ENCODE assay signal across 20 mouse cellular contexts in genomic region chr11:100865618-100866017, GRCm38 (mm10). TPM values are rescaled to one million over a fixed set of nuclear protein-coding genes. Genes with fewer than 3 reads are reported as not detected.
DNase-seq lines count a peak whose midpoint lies in the region; ATAC-seq and TF ChIP-seq lines count a peak whose summit lies in the region.
"Had no signal": no experiment of that assay in that cellular context is flagged by ENCODE, and none has a peak within 500 bp of the region (broad histone marks: within the 10 kb centered on the region; RNA-seq: fewer than 3 reads in every experiment).

No protein-coding gene starts in this region.

- WGBS in midbrain, embryonic 15.5 days = 82% methylated on average over 7 of the region's 7 CpGs

- TF ChIP-seq CTCF in layer of hippocampus, adult 2 months (conservative IDR thresholded peaks at IDR 0.05) = peak; percentile 42
- TF ChIP-seq CTCF in MEL (IDR thresholded peaks at IDR 0.05 in 2 of 3, conservative IDR thresholded peaks at IDR 0.05 in 1 of 3; ENCODE audit: control insufficient read depth in 1 of 3, insufficient read depth in 1 of 3, low read depth in 2 of 3, low read length in 3 of 3, poor library complexity in 1 of 3, severe bottlenecking in 1 of 3) = peak in 2 of 3 experiments; percentile 14 to 63; a peak in 3 of 6 replicates

- no peak for TF ChIP-seq POLR2A in MEL (IDR thresholded peaks at IDR 0.05; ENCODE audit: control insufficient read depth in 1 of 2, insufficient read depth in 1 of 2, low read depth in 1 of 2, low read length in 2 of 2, poor library complexity in 1 of 2)

- peaks cover 12% of the 10 kb centered on the region for H3K79me2 ChIP-seq in MEL (ENCODE audit: control insufficient read depth, insufficient read depth, low read length, poor library complexity)

- H3K4me3 ChIP-seq in layer of hippocampus, adult 2 months = no peak overlapping the region
- no peak overlapping the region for H3K4me3 ChIP-seq in MEL (ENCODE audit: control insufficient read depth in 1 of 2, insufficient read depth in 1 of 2, low read depth in 2 of 2, low read length in 2 of 2)
- H3K4me3 ChIP-seq in midbrain, embryonic 15.5 days = no peak overlapping the region
- H3K4me3 ChIP-seq: embryonic facial prominence, embryonic 13.5 days; forebrain, embryonic 12.5 days; heart, adult 2 months; heart, embryonic 15.5 days; hindbrain, embryonic 10.5 days; hindbrain, embryonic 15.5 days had no signal

- H3K27me3 ChIP-seq in MEL (ENCODE audit: control insufficient read depth in 1 of 2, insufficient read depth in 2 of 2, low read length in 2 of 2) = no peaks in the 10 kb centered on the region
- peaks cover 10% of the 10 kb centered on the region for H3K27me3 ChIP-seq in midbrain, embryonic 15.5 days (replicated peaks)
- H3K27me3 ChIP-seq: heart, embryonic 15.5 days had no signal

- H3K4me2 ChIP-seq in midbrain, embryonic 15.5 days = no peak overlapping the region
- H3K4me2 ChIP-seq: embryonic facial prominence, embryonic 13.5 days; forebrain, embryonic 12.5 days; heart, embryonic 11.5 days; heart, embryonic 15.5 days; hindbrain, embryonic 15.5 days had no signal

- TF ChIP-seq RAD21 in MEL (IDR thresholded peaks at IDR 0.05; ENCODE audit: low read depth, low read length) = peak; percentile 48

- no peak overlapping the region for H3K9ac ChIP-seq in MEL (ENCODE audit: control insufficient read depth, low read depth, low read length, poor library complexity, severe bottlenecking)
- no peak overlapping the region for H3K9ac ChIP-seq in midbrain, embryonic 15.5 days
- H3K9ac ChIP-seq: embryonic facial prominence, embryonic 13.5 days; forebrain, embryonic 12.5 days; heart, embryonic 15.5 days; hindbrain, embryonic 15.5 days had no signal

- peak; percentile 50 for ATAC-seq in megakaryocyte progenitor cell, adult 5-6 weeks (replicated peaks; ENCODE audit: poor library complexity)
- no peak for ATAC-seq in midbrain, embryonic 15.5 days (replicated peaks)
- ATAC-seq: activated CD4-positive, CD25-positive, alpha-beta regulatory T cell, adult 4 months had no signal

- H3K27ac ChIP-seq in layer of hippocampus, adult 2 months = no peak overlapping the region
- peak overlapping the region; percentile 43 for H3K27ac ChIP-seq in MEL (ENCODE audit: control insufficient read depth, low read depth, low read length)
- no peak overlapping the region for H3K27ac ChIP-seq in midbrain, embryonic 15.5 days
- H3K27ac ChIP-seq: embryonic facial prominence, embryonic 13.5 days; forebrain, embryonic 12.5 days; heart, adult 2 months; heart, embryonic 15.5 days; hindbrain, embryonic 10.5 days; hindbrain, embryonic 15.5 days had no signal

- H3K4me1 ChIP-seq in MEL (ENCODE audit: control insufficient read depth in 1 of 2, insufficient read depth in 2 of 2, low read length in 2 of 2) = peaks cover 10 to 18% of the 10 kb centered on the region in 2 experiments
- H3K4me1 ChIP-seq in midbrain, embryonic 15.5 days = no peaks in the 10 kb centered on the region
- H3K4me1 ChIP-seq: forebrain, embryonic 12.5 days had no signal

- TF ChIP-seq EP300 in MEL (IDR thresholded peaks at IDR 0.05; ENCODE audit: low read depth in 1 of 2, low read length in 2 of 2) = peak; percentile 75 to 85

- H3K36me3 ChIP-seq in MEL (ENCODE audit: control insufficient read depth in 1 of 2, insufficient read depth in 2 of 2, low read length in 2 of 2) = peaks cover 11 to 24% of the 10 kb centered on the region in 2 experiments
- no peaks in the 10 kb centered on the region for H3K36me3 ChIP-seq in midbrain, embryonic 15.5 days (replicated peaks)
- H3K36me3 ChIP-seq: embryonic facial prominence, embryonic 13.5 days; forebrain, embryonic 12.5 days; heart, embryonic 15.5 days; hindbrain, embryonic 10.5 days; hindbrain, embryonic 15.5 days had no signal

- H3K9me3 ChIP-seq in MEL (replicated peaks; ENCODE audit: insufficient read depth, low read length) = no peaks in the 10 kb centered on the region
- H3K9me3 ChIP-seq in midbrain, embryonic 15.5 days = no peaks in the 10 kb centered on the region
- H3K9me3 ChIP-seq: embryonic facial prominence, embryonic 13.5 days; forebrain, embryonic 12.5 days; heart, embryonic 15.5 days; hindbrain, embryonic 10.5 days; hindbrain, embryonic 15.5 days had no signal

- no peak for DNase-seq in layer of hippocampus, adult 2 months (ENCODE audit: low spot score in 2 of 2)
- no peak for DNase-seq in layer of hippocampus, adult 9-11 months
- peak; percentile 75 for DNase-seq in MEL (ENCODE audit: low read depth, low spot score)
- DNase-seq in T-cell, adult 2 months (ENCODE audit: low spot score) = no peak
- DNase-seq: adrenal gland, postnatal 14 days; cerebellum, adult 11-12 months; cerebellum, adult 9-10 months; cerebellum, postnatal 25 days; gastrocnemius, postnatal 14 days; heart, adult 2 months; heart, postnatal 14 days had no signal

TF ChIP-seq in MEL, 35 proteins besides CTCF, POLR2A, EP300 and RAD21 (continues in another document):
- peak; percentile 75; the same call in 1 of the 2 replicates for TF ChIP-seq MYC (IDR thresholded peaks at IDR 0.05; ENCODE audit: low read depth, low read length)
- no peak for TF ChIP-seq NELFE (IDR thresholded peaks at IDR 0.05; ENCODE audit: low read depth, low read length)
- no peak for TF ChIP-seq JUND (IDR thresholded peaks at IDR 0.05; ENCODE audit: low read depth, low read length)
- peak; percentile 21; the same call in 1 of the 2 replicates for TF ChIP-seq ELF1 (IDR thresholded peaks at IDR 0.05; ENCODE audit: low read depth, low read length)
- peak; percentile 86 for TF ChIP-seq SIN3A (IDR thresholded peaks at IDR 0.05; ENCODE audit: low read length)
- no peak for TF ChIP-seq E2F4 (IDR thresholded peaks at IDR 0.05; ENCODE audit: borderline replicate concordance, low read depth, low read length)
- TF ChIP-seq BHLHE40 (IDR thresholded peaks at IDR 0.05; ENCODE audit: borderline replicate concordance, low read depth, low read length) = peak; percentile 90; the same call in 1 of the 2 replicates
- TF ChIP-seq NRF1 (IDR thresholded peaks at IDR 0.05; ENCODE audit: insufficient read depth, low read depth, low read length, poor library complexity, severe bottlenecking) = no peak
- TF ChIP-seq MEF2A (IDR thresholded peaks at IDR 0.05; ENCODE audit: extremely low read depth, insufficient replicate concordance, low read depth, low read length, poor library complexity, severe bottlenecking) = no peak
- TF ChIP-seq CHD2 (IDR thresholded peaks at IDR 0.05; ENCODE audit: low read length) = no peak
- no peak for TF ChIP-seq TBP (IDR thresholded peaks at IDR 0.05; ENCODE audit: low read depth, low read length)
- TF ChIP-seq ZNF384 (IDR thresholded peaks at IDR 0.05; ENCODE audit: low read depth, low read length) = peak; percentile 25; the same call in 1 of the 2 replicates
- TF ChIP-seq MYB (IDR thresholded peaks at IDR 0.05; ENCODE audit: low read depth, low read length) = no peak
- TF ChIP-seq ZC3H11A (IDR thresholded peaks at IDR 0.05; ENCODE audit: low read depth, low read length) = peak; percentile 66
- peak; percentile 89 for TF ChIP-seq GATA1 (IDR thresholded peaks at IDR 0.05; ENCODE audit: low read depth, low read length)
- TF ChIP-seq SMC3 (IDR thresholded peaks at IDR 0.05; ENCODE audit: low read depth, low read length) = peak; percentile 68
- peak; percentile 75 for TF ChIP-seq MAX (IDR thresholded peaks at IDR 0.05; ENCODE audit: low read length)
- TF ChIP-seq ZMIZ1 (IDR thresholded peaks at IDR 0.05; ENCODE audit: low read depth, low read length) = 0 out of 2 replicates have a peak, but pooled peaks have one; percentile 32
- TF ChIP-seq ETS1 (IDR thresholded peaks at IDR 0.05; ENCODE audit: low read depth, low read length) = peak; percentile 75
- peak; percentile 68; the same call in 1 of the 2 replicates for TF ChIP-seq MAZ (IDR thresholded peaks at IDR 0.05; ENCODE audit: low read depth, low read length)
- peak; percentile 71 for TF ChIP-seq TCF12 (IDR thresholded peaks at IDR 0.05; ENCODE audit: low read depth, low read length)
- TF ChIP-seq TAL1 (IDR thresholded peaks at IDR 0.05; ENCODE audit: low read length) = 0 out of 2 replicates have a peak, but pooled peaks have one; percentile 6
- TF ChIP-seq HCFC1 (IDR thresholded peaks at IDR 0.05; ENCODE audit: low read depth, low read length) = peak; percentile 56; the same call in 1 of the 2 replicates
- no peak for TF ChIP-seq CHD1 (IDR thresholded peaks at IDR 0.05; ENCODE audit: low read depth, low read length)
- TF ChIP-seq USF2 (IDR thresholded peaks at IDR 0.05; ENCODE audit: borderline replicate concordance in 1 of 2, insufficient read depth in 1 of 2, low read depth in 1 of 2, low read length in 2 of 2) = no peak
- TF ChIP-seq USF1 (IDR thresholded peaks at IDR 0.05; ENCODE audit: low read depth, low read length) = peak; percentile 48; the same call in 1 of the 2 replicates
- TF ChIP-seq POLR2AphosphoS2 (IDR thresholded peaks at IDR 0.05; ENCODE audit: low read length) = no peak
- 0 out of 2 replicates have a peak, but pooled peaks have one; percentile 23 for TF ChIP-seq MAFK (IDR thresholded peaks at IDR 0.05; ENCODE audit: borderline replicate concordance, low read depth, low read length)
- peak; percentile 68 for TF ChIP-seq RCOR1 (IDR thresholded peaks at IDR 0.05; ENCODE audit: low read depth, low read length)
- TF ChIP-seq ZKSCAN1 (IDR thresholded peaks at IDR 0.05; ENCODE audit: low read depth, low read length) = no peak
- no peak for TF ChIP-seq POLR2AphosphoS5 (IDR thresholded peaks at IDR 0.05; ENCODE audit: borderline replicate concordance, low read depth, low read length)

RNA-seq across cellular contexts. Expression of gene Stat5a, which starts 6.5 kb away (rescaled TPM):
- total RNA-seq in layer of hippocampus, adult 2 months (2021) = 1 to 10 TPM; 1.7 to 2.0 TPM
- total RNA-seq in MEL (2012; rRNA removed) = 54.2 and 59.0 TPM in 2 replicates
- polyA plus RNA-seq in MEL (2012; ENCODE audit: insufficient read depth in 1 of 2, insufficient read length in 2 of 2, low read depth in 1 of 2, low replicate concordance in 2 of 2, missing spikeins in 1 of 2) = 10 to 100 TPM in 1 of 2 experiments, not detected in 1; 86.8 TPM
- 25.3 and 31.0 TPM in 2 replicates for total RNA-seq in megakaryocyte progenitor cell, adult 5-6 weeks (2015)
- total RNA-seq in megakaryocyte progenitor cell, adult 5-6 weeks (2017) = 31.5 and 32.4 TPM in 2 replicates
- 1.7 and 2.3 TPM in 2 replicates for polyA plus RNA-seq in midbrain, embryonic 15.5 days (2015; fragmentation: Nextera tagmentation; extraction: Ambion mirVana)

RNA-seq across cellular contexts. Expression of gene Stat5b, which starts 15.1 kb away (rescaled TPM):
- total RNA-seq in layer of hippocampus, adult 2 months (2021) = 10 to 100 TPM; 11.6 to 13.8 TPM
- total RNA-seq in MEL (2012; rRNA removed) = 28.7 and 29.3 TPM in 2 replicates
- polyA plus RNA-seq in MEL (2012; ENCODE audit: insufficient read depth in 1 of 2, insufficient read length in 2 of 2, low read depth in 1 of 2, low replicate concordance in 2 of 2, missing spikeins in 1 of 2) = 10 to 100 TPM; 32.3 to 37.0 TPM
- 31.1 and 32.2 TPM in 2 replicates for total RNA-seq in megakaryocyte progenitor cell, adult 5-6 weeks (2015)
- total RNA-seq in megakaryocyte progenitor cell, adult 5-6 weeks (2017) = 29.4 and 37.2 TPM in 2 replicates
- polyA plus RNA-seq in midbrain, embryonic 15.5 days (2015; fragmentation: Nextera tagmentation; extraction: Ambion mirVana) = 20.4 and 20.5 TPM in 2 replicates

Comparison
In these comparisons a context has a peak if more than half of its experiments do, and no peak if none do; other contexts are left out.
1. RNA of gene Stat5a, which starts 6.5 kb away (total RNA-seq): 54.2 to 59.0 TPM in MEL and 25.3 to 32.4 TPM in megakaryocyte progenitor cell, adult 5-6 weeks; 1.7 to 2.0 TPM in layer of hippocampus, adult 2 months; every median in the first group is over 4 times any median in the second.